Mouse (Mus musculus) hindbrain, embryonic 14.5 days (tissue): ENCODE measurements around the gene Gpcpd1. TPM values are rescaled to one million over a fixed set of nuclear protein-coding genes. Genes with fewer than 3 reads are reported as not detected.

Experiments used
- ATAC-seq: fragments of 200-750 bp; cut with Nextera tagmentation; 2 replicates; pipeline ENCODE4 v1.8.0; 2017; ENCODE audit warnings: moderate number of reproducible peaks, mild to moderate bottlenecking, moderate TSS enrichment, moderate library complexity; ENCODE audit not compliant: low FRiP score
- DNase-seq: peaks from one replicate; pipeline ENCODE4 v3.0.0-alpha.2; 2015; ENCODE audit warnings: low spot score
- H3K27ac ChIP-seq: fragments of 300-500 bp; sonication (generic); 2 replicates; pipeline ENCODE4 v1.5.1; 2014; ENCODE audit warnings: mild to moderate bottlenecking, moderate library complexity
- H3K27me3 ChIP-seq: fragments of 300-500 bp; sonication (generic); 2 replicates; pipeline ENCODE4 v1.6.1; 2014; ENCODE audit warnings: mild to moderate bottlenecking, low read length, mixed read lengths; ENCODE audit not compliant: control insufficient read depth, insufficient read depth
- H3K36me3 ChIP-seq: fragments of 300-500 bp; sonication (generic); replicated peaks from 2 replicates; pipeline ENCODE4 v1.6.1; 2014; ENCODE audit not compliant: control insufficient read depth, insufficient read depth
- H3K4me1 ChIP-seq: fragments of 300-500 bp; sonication (generic); replicated peaks from 2 replicates; pipeline ENCODE4 v1.6.1; 2014; ENCODE audit warnings: antibody characterized with exemption, low read length, mixed read lengths; ENCODE audit not compliant: control insufficient read depth, insufficient read depth
- H3K4me2 ChIP-seq: fragments of 300-500 bp; sonication (generic); replicated peaks from 2 replicates; pipeline ENCODE4 v1.6.1; 2014; ENCODE audit warnings: mild to moderate bottlenecking, moderate library complexity
- H3K4me3 ChIP-seq: fragments of 300-500 bp; sonication (generic); replicated peaks from 2 replicates; pipeline ENCODE4 v1.5.1; 2014; ENCODE audit warnings: mild to moderate bottlenecking, low read length
- H3K9ac ChIP-seq: fragments of 300-500 bp; sonication (generic); 2 replicates; pipeline ENCODE4 v1.6.1; 2014
- H3K9me3 ChIP-seq: fragments of 300-500 bp; sonication (generic); 2 replicates; pipeline ENCODE4 v1.6.1; 2016; ENCODE audit warnings: low read length; ENCODE audit not compliant: control insufficient read depth
- WGBS: fragments of 180-500 bp; shearing (Covaris S2); extraction: QIAGEN DNeasy Blood & Tissue Kit; methylation state at CpG from one replicate; pipeline ENCODE4 v1.1.7; 2014; 5-methylcytosine and 5-hydroxymethylcytosine counted together
- polyA plus RNA-seq: library from polyadenylated mRNA; unstranded; fragments of >200 nt; fragmentation: Nextera tagmentation; extraction: Ambion mirVana; gene quantifications from 2 replicates; pipeline ENCODE4 v1.2.1, GENCODE M21; 2014

The Gpcpd1 gene
- polyA plus RNA-seq, 1 experiment from 2014 or later = 102 TPM

DNA sequence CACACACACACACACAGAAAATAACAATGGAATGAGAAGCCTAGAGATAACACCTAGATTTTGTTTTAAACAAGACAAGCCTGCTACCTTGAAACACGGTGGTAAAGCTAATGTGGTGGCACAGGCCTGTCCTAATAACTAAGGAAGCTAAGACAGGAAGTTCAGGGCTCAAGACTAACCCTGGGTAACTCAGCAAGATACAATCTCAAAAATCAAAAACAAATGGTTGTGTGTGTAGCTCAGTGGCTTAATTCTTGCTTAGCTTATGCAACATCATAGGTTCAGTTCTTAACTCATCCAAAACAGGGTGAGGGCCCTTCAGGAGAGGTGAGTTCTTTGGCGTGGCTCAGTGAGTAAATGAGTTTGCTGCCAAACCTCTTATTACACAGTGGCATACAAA lies 20.1 kb downstream of the Gpcpd1 start:
- DNase-seq (no peak), ATAC-seq (no peak)
- Histone ChIP-seq H3K4me1 (no peaks in the 10 kb centered on the region), H3K9ac (no peak overlapping the region), H3K27ac (no peak overlapping the region), H3K27me3 (no peaks in the 10 kb centered on the region), H3K4me2 (no peak overlapping the region), H3K4me3 (no peak overlapping the region), H3K36me3 (peaks cover 89% of the 10 kb centered on the region), H3K9me3 (no peaks in the 10 kb centered on the region)
- 88% methylated on average over 2 of the region's 2 CpGs for WGBS

DNA sequence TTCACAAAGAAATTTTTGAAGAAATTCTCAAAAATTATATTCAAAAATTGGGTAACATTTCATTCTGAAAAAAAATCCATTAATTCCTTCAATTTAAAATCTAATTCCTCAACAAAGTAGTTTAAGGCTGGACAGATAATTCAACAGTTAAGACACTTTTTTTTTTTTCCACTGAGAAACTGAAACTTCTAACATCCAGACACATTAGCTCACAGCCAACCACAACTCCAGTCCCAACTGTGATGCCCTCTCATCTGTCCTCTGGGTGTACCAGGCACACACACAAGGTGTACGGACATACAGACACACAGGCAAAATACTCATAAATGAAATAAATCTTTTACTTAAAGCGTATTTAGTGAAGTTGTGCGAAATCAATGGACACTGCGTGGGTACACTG lies 25.7 kb downstream of the Gpcpd1 start:
- Histone ChIP-seq H3K27me3 (no peaks in the 10 kb centered on the region), H3K9ac (no peak overlapping the region), H3K36me3 (peaks cover 64% of the 10 kb centered on the region), H3K4me1 (no peaks in the 10 kb centered on the region), H3K9me3 (no peaks in the 10 kb centered on the region), H3K4me2 (no peak overlapping the region), H3K27ac (no peak overlapping the region), H3K4me3 (no peak overlapping the region)
- ATAC-seq (no peak), DNase-seq (no peak)
- 99% methylated on average over 4 of the region's 4 CpGs for WGBS

DNA sequence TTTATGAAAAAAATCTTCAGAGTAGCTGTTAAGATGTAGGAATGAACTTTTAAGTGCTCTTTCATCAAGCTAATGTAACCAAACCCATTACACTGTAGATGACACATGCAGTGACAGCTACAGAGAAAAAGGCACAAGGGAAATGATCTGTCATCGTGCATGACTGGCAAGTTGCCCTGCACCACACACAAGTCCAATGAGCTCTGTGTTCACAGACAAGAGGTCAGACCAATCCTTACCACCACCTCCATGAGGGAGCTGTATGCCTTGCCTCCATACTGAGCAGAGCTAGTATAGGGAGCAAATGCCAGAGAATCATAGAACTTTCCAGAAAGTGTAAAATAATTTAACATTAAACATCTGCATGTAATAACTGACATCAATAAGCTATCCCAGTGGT lies 59.7 kb downstream of the Gpcpd1 start:
- H3K4me1 ChIP-seq = no peaks in the 10 kb centered on the region
- H3K36me3 ChIP-seq = peaks cover 53% of the 10 kb centered on the region
- H3K4me2 ChIP-seq = no peak overlapping the region
- no peak overlapping the region for H3K4me3 ChIP-seq
- 66% methylated on average over 1 of the region's 1 CpGs for WGBS
- ATAC-seq (no peak), DNase-seq (no peak)
- no peaks in the 10 kb centered on the region for H3K9me3 ChIP-seq
- no peaks in the 10 kb centered on the region for H3K27me3 ChIP-seq
- no peak overlapping the region for H3K27ac ChIP-seq
- no peak overlapping the region for H3K9ac ChIP-seq

DNA sequence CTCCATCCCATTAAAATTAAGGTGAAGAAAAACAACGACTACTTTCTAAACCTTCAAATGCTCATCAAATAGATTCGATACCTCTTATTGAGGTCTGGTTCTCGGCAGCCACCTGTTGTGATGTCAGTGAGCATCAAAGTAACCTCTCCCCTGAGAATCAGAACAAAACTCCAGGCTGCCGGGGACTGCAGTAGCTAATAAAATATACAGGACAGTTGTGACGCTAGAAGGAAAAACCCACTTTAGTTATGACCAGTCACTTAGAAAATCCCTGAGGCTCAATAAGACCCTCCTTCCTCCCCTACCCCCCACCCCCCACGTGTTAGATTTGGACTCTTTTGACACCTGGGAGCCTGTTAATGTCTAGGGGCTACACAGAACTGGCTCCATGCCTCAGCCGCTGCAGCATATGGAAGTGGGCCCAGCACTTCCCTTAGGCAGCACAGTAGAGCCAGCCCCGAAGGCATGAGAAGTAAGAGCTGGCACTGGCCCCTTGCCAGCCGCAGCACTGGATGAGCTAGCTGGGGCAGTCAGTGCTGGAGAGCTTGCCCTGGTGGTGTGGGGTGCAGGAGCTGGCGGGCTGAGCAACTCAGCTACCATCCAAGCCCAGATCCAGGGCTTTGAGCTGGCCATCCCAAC lies 60.5 kb downstream of the Gpcpd1 start:
- no peak overlapping the region for H3K4me3 ChIP-seq
- no peaks in the 10 kb centered on the region for H3K9me3 ChIP-seq
- 66% methylated on average over 10 of the region's 10 CpGs for WGBS
- no peaks in the 10 kb centered on the region for H3K4me1 ChIP-seq
- H3K9ac ChIP-seq = no peak overlapping the region
- peak; percentile 57; the same call in 1 of the 2 replicates for ATAC-seq
- peaks cover 44% of the 10 kb centered on the region for H3K36me3 ChIP-seq
- H3K27me3 ChIP-seq = no peaks in the 10 kb centered on the region
- peak; percentile 43 for DNase-seq
- H3K27ac ChIP-seq = no peak overlapping the region
- no peak overlapping the region for H3K4me2 ChIP-seq

DNA sequence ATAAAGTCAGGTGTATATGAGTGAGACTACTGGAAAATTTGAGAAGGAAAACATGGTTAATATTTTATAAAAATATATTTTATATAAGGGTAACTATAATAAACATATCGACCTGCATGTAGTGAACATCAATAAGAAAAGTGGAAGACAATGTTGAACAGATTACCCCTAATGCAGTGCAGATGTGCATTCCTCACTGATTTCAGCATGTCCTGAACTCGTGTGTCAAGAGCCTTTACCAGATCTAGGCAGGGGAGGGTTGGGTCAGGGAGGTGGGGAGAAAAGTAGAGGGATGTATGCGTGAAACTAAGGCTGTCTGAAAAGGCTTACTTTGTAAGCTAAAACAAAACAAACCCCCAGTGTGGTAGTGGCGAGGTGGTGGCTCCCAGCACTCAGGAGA lies 61.4 kb downstream of the Gpcpd1 start:
- Histone ChIP-seq H3K4me3 (no peak overlapping the region), H3K9me3 (no peaks in the 10 kb centered on the region), H3K4me1 (no peaks in the 10 kb centered on the region), H3K4me2 (no peak overlapping the region), H3K27ac (no peak overlapping the region), H3K36me3 (peaks cover 35% of the 10 kb centered on the region), H3K27me3 (no peaks in the 10 kb centered on the region), H3K9ac (no peak overlapping the region)
- no peak for ATAC-seq
- DNase-seq = no peak
- WGBS = 64% methylated on average over 4 of the region's 4 CpGs

DNA sequence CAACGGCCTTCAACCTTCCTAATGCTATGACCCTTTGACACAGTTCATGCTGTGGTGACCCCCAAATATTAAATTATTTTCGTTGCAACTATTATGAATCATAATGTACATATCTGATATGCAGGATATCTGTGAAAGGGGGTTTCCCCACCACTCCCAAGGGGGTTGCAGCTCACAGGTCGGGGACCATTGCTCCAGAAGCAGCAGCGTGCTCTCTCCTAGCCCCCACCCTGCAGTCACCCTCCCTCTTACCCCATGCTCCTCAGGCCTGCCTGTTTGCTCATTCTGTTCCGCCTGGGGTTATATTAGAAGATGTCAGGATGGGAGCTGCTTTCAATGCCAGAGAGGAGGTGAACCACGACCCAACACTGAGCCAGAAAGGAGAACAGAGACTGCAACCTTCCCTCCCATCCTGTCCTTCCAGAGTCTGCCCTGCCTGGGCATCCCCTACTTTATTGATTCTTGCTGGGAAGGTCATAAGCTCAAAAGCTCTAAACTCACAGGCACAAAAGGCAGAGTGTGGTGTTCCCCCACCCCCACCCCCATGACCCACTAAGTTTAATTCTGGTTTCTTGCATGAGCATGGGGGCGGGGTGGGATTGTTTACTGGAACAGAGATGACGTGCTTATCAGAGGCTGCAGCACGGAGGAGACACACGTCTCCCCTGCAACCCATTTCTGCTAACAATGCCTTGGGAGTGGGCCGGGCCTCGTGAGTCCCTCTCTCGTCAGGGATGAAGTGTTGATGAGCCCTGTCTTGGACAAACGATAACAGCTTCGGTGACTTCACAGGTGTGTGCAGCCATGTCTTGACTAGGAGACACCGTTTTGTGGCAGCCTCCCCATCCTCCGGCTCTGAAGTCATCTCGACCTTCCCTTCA lies 69.3 kb downstream of the Gpcpd1 start:
- Histone ChIP-seq H3K9me3 (no peaks in the 10 kb centered on the region), H3K4me3 (no peak overlapping the region), H3K27ac (no peak overlapping the region), H3K27me3 (no peaks in the 10 kb centered on the region), H3K4me1 (0 out of 2 replicates have a peak, but pooled peaks cover 3% of the 10 kb centered on the region), H3K9ac (no peak overlapping the region), H3K36me3 (no peaks in the 10 kb centered on the region), H3K4me2 (no peak overlapping the region)
- ATAC-seq (peak; percentile 18; the same call in 1 of the 2 replicates), DNase-seq (no peak)
- 68% methylated on average over 18 of the region's 18 CpGs for WGBS

DNA sequence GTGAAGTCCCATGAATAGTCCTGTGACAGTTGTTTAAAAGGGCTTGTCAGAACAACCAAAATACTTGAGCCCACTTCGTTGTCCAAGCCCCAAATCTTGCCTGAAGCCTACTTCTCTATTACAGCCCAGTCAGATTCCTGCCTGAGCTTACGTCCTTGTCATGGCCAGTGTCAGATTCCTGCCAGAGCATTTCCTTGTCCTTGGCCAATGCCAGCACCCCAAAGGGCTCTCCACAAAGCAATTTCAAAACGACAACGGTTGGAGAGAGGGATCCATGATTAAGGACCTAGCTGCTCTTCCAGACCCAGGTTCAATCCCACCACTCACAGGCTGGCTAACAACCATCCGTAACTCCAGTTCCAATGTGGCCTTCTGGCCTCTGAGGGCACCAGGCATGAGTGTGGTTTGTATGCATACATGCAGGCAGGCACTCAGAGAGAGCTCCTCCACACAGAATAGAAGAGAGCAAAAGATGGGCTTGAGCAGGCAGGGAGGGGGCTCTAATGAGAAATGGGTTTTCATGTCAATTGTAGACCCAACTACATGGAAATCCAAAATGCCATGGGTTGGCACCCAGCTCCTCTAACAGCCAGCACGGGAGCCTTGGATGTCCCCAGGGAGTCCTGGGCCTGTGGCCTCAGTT lies 70.2 kb downstream of the Gpcpd1 start:
- Histone ChIP-seq H3K9ac (no peak overlapping the region), H3K4me3 (no peak overlapping the region), H3K4me2 (no peak overlapping the region), H3K27me3 (no peaks in the 10 kb centered on the region), H3K9me3 (no peaks in the 10 kb centered on the region), H3K27ac (no peak overlapping the region), H3K4me1 (0 out of 2 replicates have a peak, but pooled peaks cover 3% of the 10 kb centered on the region), H3K36me3 (no peaks in the 10 kb centered on the region)
- DNase-seq (no peak), ATAC-seq (no peak)
- 75% methylated on average over 6 of the region's 6 CpGs for WGBS

DNA sequence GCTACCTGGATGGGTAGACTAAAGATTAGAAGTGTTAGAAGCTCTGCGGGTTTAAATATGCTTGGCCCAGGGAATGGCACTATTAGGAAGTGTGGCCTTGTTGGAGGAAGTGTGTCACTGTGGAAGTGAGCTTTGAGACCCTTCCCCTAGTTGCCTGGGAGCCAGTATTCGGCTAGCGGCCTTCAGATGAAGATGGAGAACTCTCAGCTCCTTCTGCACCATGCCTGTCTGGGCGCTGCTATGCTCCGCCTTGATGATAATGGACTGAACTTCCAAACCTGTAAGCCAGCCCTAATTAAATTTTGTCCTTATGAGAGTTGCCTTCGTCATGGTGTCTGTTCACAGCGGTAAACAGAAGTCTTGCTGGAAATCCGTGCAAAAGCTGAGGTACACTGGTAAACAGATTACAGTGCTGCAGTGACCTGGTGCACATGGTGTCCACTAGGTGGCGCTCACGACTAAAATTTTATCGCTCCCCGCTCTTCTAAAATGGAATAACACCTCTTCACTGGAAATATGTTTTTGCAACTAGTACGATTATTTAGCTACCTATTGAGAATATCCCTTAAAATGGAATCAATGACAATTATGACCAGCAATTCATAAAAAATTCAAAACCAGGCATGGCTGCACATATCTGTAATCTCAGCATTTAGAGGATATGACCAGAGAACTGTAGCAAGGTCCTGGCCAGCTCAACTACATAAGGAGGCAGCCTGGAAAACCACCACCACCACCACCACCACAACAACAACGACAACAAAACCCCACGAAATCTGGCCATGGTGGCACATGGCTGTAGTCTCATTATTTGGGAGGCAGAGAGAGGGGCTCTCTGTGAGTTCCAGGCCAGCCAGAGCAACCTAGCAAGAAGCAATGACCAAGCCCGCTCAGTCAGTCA lies 71.1 kb downstream of the Gpcpd1 start:
- H3K9ac ChIP-seq = no peak overlapping the region
- WGBS = 30% methylated on average over 16 of the region's 16 CpGs
- H3K27me3 ChIP-seq = no peaks in the 10 kb centered on the region
- no peak overlapping the region for H3K4me3 ChIP-seq
- H3K4me2 ChIP-seq = no peak overlapping the region
- H3K27ac ChIP-seq = no peak overlapping the region
- no peaks in the 10 kb centered on the region for H3K36me3 ChIP-seq
- ATAC-seq = peak; percentile 76
- peak; percentile 86 for DNase-seq
- no peaks in the 10 kb centered on the region for H3K9me3 ChIP-seq
- H3K4me1 ChIP-seq = 0 out of 2 replicates have a peak, but pooled peaks cover 3% of the 10 kb centered on the region
